Mouse (Mus musculus): ENCODE data around the gene Olfr993. TPM values are rescaled to one million over a fixed set of nuclear protein-coding genes. Genes with fewer than 3 reads are reported as not detected.

The Olfr993 gene
- not detected in 2 replicates for total RNA-seq (2014; fragmentation: Nextera tagmentation)
- not detected in 2 replicates for total RNA-seq (2017)

DNA sequence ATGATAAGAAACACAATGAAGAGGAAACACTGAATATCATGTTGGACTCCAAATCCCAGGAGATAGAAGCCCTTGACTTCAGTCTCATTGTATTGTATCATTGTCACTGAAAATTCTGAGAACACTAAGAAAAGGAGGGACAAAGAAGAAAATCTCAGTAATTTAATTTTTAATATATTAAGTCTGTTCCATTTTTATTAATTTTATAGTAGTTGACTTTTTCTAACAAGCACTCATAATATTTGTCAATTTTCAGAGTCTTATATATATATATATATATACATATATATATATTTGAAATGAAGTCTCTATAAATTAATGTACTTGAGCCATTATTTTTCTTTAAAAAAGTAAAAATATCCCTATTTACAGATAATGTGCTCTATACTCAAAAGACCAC is at the start of gene Olfr993:
TSS of gene Olfr993 (minus strand) at position 101 of the 400 bp plus-strand sequence.
- ATAC-seq (replicated peaks; ENCODE audit: poor library complexity, severe bottlenecking), result no peak

DNA sequence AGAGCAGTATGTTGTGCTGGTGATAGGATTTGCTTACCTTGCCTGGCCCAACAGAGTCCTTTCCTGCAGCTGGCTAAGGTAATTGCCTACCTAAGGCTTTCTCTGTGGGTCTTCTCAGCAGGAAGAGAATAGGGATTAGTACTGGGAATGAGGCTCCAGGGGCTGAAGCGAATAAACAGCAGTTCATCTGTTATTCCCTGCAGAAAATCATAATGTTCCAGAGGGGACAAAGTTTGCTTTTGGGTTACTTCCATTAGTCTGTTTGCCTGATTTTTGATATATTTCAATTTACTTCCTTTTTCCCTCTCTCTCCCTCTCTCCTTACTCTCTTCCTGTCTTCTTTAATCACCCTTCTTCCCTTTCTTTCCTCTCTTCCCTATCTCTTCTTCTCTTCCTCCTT is 28.9 kb upstream of the Olfr993 start, which contains the start of gene Olfr995:
TSS of gene Olfr995 (minus strand) at position 101 of the 400 bp plus-strand sequence.
- ATAC-seq (replicated peaks; ENCODE audit: poor library complexity, severe bottlenecking), result no peak

GRCm38 (mm10) chr2:85442546-85442945 is 27.9 kb upstream of the Olfr993 start:
- no peak for ATAC-seq (replicated peaks; ENCODE audit: poor library complexity, severe bottlenecking)

DNA sequence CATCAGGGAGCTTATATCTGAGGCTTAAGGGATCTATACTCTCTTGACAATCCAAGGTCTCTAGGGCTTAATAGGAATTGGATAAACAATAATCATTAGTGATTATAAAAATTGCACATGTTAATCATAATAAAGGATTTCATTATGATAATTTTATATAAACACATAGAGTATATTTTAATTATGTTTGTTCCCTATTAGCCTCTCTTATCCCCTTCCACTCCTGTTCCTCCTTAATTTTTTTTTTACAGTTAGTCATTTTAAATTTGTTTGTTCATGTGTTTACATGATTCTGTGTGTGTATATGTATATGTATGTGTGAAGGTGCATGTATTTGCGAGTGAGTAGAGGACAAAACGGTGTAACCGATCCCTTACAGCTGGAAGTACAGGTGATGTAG is 21.7 kb upstream of the Olfr993 start, which contains the start of gene Olfr994:
TSS of gene Olfr994 (minus strand) at position 101 of the 400 bp plus-strand sequence.
- no peak for ATAC-seq (replicated peaks; ENCODE audit: poor library complexity, severe bottlenecking)

GRCm38 (mm10) chr2:85425893-85426292 is 11.2 kb upstream of the Olfr993 start:
- no peak for ATAC-seq (replicated peaks; ENCODE audit: poor library complexity, severe bottlenecking)

DNA sequence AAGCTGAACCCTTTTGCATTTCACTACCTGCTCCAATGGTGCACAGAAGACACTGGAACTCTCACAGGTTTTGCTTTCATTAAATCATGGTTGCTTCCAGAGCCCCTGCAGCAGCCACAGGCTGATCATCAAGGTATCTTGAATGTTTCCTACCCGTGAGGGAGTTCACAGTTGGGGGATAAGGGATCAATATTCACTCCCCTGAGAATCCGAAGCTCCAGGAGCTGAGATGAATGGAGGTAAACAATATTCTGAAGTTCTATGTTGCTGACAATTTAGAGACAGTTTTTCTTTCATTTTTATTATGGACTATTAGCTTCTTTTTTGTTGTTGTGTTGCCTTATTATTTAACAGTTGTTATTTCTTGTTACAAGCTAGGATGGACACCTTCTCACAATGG is 5.3 kb downstream of the Olfr993 start, which contains the start of gene Olfr992:
TSS of gene Olfr992 (minus strand) at position 101 of the 400 bp plus-strand sequence.
- no peak for ATAC-seq (replicated peaks; ENCODE audit: poor library complexity, severe bottlenecking)

Other genes starting within 250 kb of the Olfr993 start
- not detected in 2 replicates for gene Lrrc55, start 217.7 kb downstream of the Olfr993 start, total RNA-seq (2014; fragmentation: Nextera tagmentation)
- not detected in 2 replicates for gene Lrrc55, start 217.7 kb downstream of the Olfr993 start, total RNA-seq (2017)
- not detected in 2 replicates for gene Olfr987, start 75.6 kb downstream of the Olfr993 start, total RNA-seq (2014; fragmentation: Nextera tagmentation)
- not detected in 2 replicates for gene Olfr987, start 75.6 kb downstream of the Olfr993 start, total RNA-seq (2017)
- not detected in 2 replicates for gene Olfr988, start 51.6 kb downstream of the Olfr993 start, total RNA-seq (2014; fragmentation: Nextera tagmentation)
- not detected in 2 replicates for gene Olfr988, start 51.6 kb downstream of the Olfr993 start, total RNA-seq (2017)
- not detected in 2 replicates for gene Olfr992, start 5.4 kb downstream of the Olfr993 start, total RNA-seq (2014; fragmentation: Nextera tagmentation)
- gene Olfr992, start 5.4 kb downstream of the Olfr993 start, total RNA-seq (2017), result not detected in 2 replicates
- gene Olfr994, start 21.6 kb upstream of the Olfr993 start, total RNA-seq (2014; fragmentation: Nextera tagmentation), result not detected in 2 replicates
- not detected in 2 replicates for gene Olfr994, start 21.6 kb upstream of the Olfr993 start, total RNA-seq (2017)
- gene Olfr995, start 28.8 kb upstream of the Olfr993 start, total RNA-seq (2014; fragmentation: Nextera tagmentation), result not detected in 2 replicates
- not detected in 2 replicates for gene Olfr995, start 28.8 kb upstream of the Olfr993 start, total RNA-seq (2017)
- not detected in 2 replicates for gene 4833423E24Rik, start 104.1 kb upstream of the Olfr993 start, total RNA-seq (2014; fragmentation: Nextera tagmentation)
- not detected in 2 replicates for gene 4833423E24Rik, start 104.1 kb upstream of the Olfr993 start, total RNA-seq (2017)
- not detected in 2 replicates for gene Olfr996, start 164.3 kb upstream of the Olfr993 start, total RNA-seq (2014; fragmentation: Nextera tagmentation)
- not detected in 2 replicates for gene Olfr996, start 164.3 kb upstream of the Olfr993 start, total RNA-seq (2017)
- not detected in 2 replicates for gene Olfr998, start 174.1 kb upstream of the Olfr993 start, total RNA-seq (2014; fragmentation: Nextera tagmentation)
- gene Olfr998, start 174.1 kb upstream of the Olfr993 start, total RNA-seq (2017), result not detected in 2 replicates
- not detected in 2 replicates for gene Olfr1000, start 197.0 kb upstream of the Olfr993 start, total RNA-seq (2014; fragmentation: Nextera tagmentation)
- gene Olfr1000, start 197.0 kb upstream of the Olfr993 start, total RNA-seq (2017), result not detected in 2 replicates
- not detected in 2 replicates for gene Olfr1002, start 235.8 kb upstream of the Olfr993 start, total RNA-seq (2014; fragmentation: Nextera tagmentation)
- gene Olfr1002, start 235.8 kb upstream of the Olfr993 start, total RNA-seq (2017), result not detected in 2 replicates
- gene Olfr154, start 249.6 kb upstream of the Olfr993 start, total RNA-seq (2014; fragmentation: Nextera tagmentation), result not detected in 2 replicates
- gene Olfr154, start 249.6 kb upstream of the Olfr993 start, total RNA-seq (2017), result not detected in 2 replicates

All from granulocyte monocyte progenitor cell, adult 5-6 weeks (primary cell).